Mouse (Mus musculus) kidney, postnatal 0 days (tissue): ENCODE results near the gene Wdr62. TPM values are rescaled to one million over a fixed set of nuclear protein-coding genes. Genes with fewer than 3 reads are reported as not detected.

ENCODE experiments used
- ATAC-seq: fragments of 200-750 bp; cut with Nextera tagmentation; replicated peaks from 2 replicates; pipeline ENCODE4 v1.8.0; 2017; ENCODE audit warnings: low read depth, moderate number of reproducible peaks, moderate TSS enrichment, moderate library complexity; ENCODE audit not compliant: low FRiP score
- DNase-seq: peaks from one replicate; pipeline ENCODE4 v3.0.0-alpha.2; 2016; ENCODE audit warnings: low spot score
- H3K27ac ChIP-seq: fragments of 300-500 bp; sonication (generic); 2 replicates; pipeline ENCODE4 v1.5.1; 2014; ENCODE audit warnings: mild to moderate bottlenecking
- H3K27me3 ChIP-seq: fragments of 300-500 bp; sonication (generic); 2 replicates; pipeline ENCODE4 v1.6.1; 2014; ENCODE audit warnings: low read length, mixed read lengths; ENCODE audit not compliant: insufficient read depth
- H3K36me3 ChIP-seq: fragments of 300-500 bp; sonication (generic); 2 replicates; pipeline ENCODE4 v1.6.1; 2014; ENCODE audit warnings: low read length, mixed read lengths; ENCODE audit not compliant: insufficient read depth
- H3K4me1 ChIP-seq: fragments of 300-500 bp; sonication (generic); replicated peaks from 2 replicates; pipeline ENCODE4 v1.6.1; 2014; ENCODE audit warnings: antibody characterized with exemption, low read length, mixed read lengths; ENCODE audit not compliant: insufficient read depth
- H3K4me2 ChIP-seq: fragments of 300-500 bp; sonication (generic); 2 replicates; pipeline ENCODE4 v1.6.1; 2014; ENCODE audit warnings: mild to moderate bottlenecking, low read length, moderate library complexity, mixed read lengths
- H3K4me3 ChIP-seq: fragments of 300-500 bp; sonication (generic); replicated peaks from 2 replicates; pipeline ENCODE4 v1.5.1; 2014; ENCODE audit warnings: low read depth, low read length
- H3K9ac ChIP-seq: fragments of 300-500 bp; sonication (generic); 2 replicates; pipeline ENCODE4 v1.6.1; 2014; ENCODE audit warnings: low read depth, low read length
- H3K9me3 ChIP-seq: fragments of 300-500 bp; sonication (generic); replicated peaks from 2 replicates; pipeline ENCODE4 v1.6.1; 2016; ENCODE audit warnings: low read length, inconsistent platforms, mixed read lengths
- CTCF ChIP-seq: IDR thresholded peaks from 2 replicates; pipeline ENCODE4 v1.5.1; 2016; ENCODE audit warnings: antibody characterized with exemption, low read depth, mild to moderate bottlenecking, moderate library complexity
- WGBS: fragments of 180-500 bp; shearing (Covaris S2); extraction: QIAGEN DNeasy Blood & Tissue Kit; methylation state at CpG from one replicate; pipeline ENCODE4 v1.1.7; 2014; 5-methylcytosine and 5-hydroxymethylcytosine counted together
- polyA plus RNA-seq: library from polyadenylated mRNA; unstranded; fragments of >200 nt; fragmentation: Nextera tagmentation; extraction: Ambion mirVana; gene quantifications from 2 replicates; pipeline ENCODE4 v1.2.1, GENCODE M21; 2015

The Wdr62 gene
- polyA plus RNA-seq, 1 experiment from 2014 or later: 2.7 TPM

GRCm38 (mm10) chr7:30232631-30233148 lies 47.5 kb downstream of the Wdr62 start:
- WGBS: 4% methylated on average over 24 of the region's 24 CpGs
- DNase-seq: peak; percentile 81

DNA sequence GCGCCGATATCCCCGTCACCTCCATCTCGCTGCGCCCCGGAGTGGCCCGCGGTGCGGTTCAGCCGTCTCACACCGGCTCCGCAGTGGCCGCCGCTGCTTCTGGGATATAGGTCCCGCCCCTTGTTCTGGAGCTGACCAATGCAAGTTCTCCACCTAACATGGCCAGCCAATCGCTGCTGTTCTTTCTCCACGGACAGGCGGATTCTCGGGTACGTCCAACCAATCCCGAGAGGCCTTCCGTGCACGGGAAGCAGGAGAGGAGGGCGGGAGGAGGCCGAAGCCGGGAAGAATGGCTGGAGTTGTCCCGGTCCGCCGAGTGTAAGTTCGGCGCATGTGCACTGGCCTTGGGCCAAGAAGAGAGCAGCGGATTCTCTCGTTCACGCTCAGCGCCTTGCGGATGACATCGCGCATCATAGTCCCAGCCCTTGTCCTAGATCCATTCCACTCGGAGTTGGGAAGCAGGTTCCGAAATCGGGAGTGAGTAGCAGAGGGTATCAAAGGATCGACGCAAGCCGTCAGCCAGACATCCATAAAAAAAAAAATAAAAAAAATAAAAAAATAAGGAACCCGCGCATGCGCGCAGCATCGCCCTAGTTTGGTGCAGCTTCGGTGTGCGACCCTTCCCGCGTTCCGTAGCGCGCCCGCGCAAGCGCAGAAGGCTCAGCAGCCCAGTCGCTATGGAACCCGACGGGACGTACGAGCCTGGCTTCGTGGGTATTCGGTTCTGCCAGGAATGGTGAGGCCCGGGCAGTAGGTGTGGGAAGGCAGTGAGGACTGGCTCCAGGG lies 48.4 kb downstream of the Wdr62 start, which contains the start of the genes Polr2i and Tbcb:
Gene Polr2i, plus strand, starts transcription at position 280 of the 786 bp plus-strand sequence.
Gene Tbcb, minus strand, starts transcription at position 604 of the 786 bp plus-strand sequence.
- Histone ChIP-seq H3K27me3 (no peaks in the 10 kb centered on the region), H3K9ac (peak within 1 kb of the TSS; percentile 83), H3K27ac (peak within 1 kb of the TSS; percentile 93), H3K4me2 (peak within 1 kb of the TSS; percentile 74), H3K4me3 (peak within 1 kb of the TSS; percentile 75), H3K36me3 (0 out of 2 replicates have a peak, but pooled peaks cover 6% of the 10 kb centered on the region), H3K4me1 (peaks cover 10% of the 10 kb centered on the region), H3K9me3 (no peaks in the 10 kb centered on the region)
- ATAC-seq (peak; percentile 95), DNase-seq (peak; percentile 100)
- under 1% methylated on average over 67 of the region's 67 CpGs for WGBS
- TF ChIP-seq CTCF: no peak

More at GRCm38 (mm10) chr7:30232631-30233148, 47.5 kb downstream of the Wdr62 start:
- H3K9me3 ChIP-seq: no peaks in the 10 kb centered on the region
- TF ChIP-seq CTCF: peak; percentile 70
- H3K36me3 ChIP-seq: 0 out of 2 replicates have a peak, but pooled peaks cover 4% of the 10 kb centered on the region
- ATAC-seq: peak; percentile 23
- peak overlapping the region; percentile 75 for H3K4me3 ChIP-seq
- peaks cover 10% of the 10 kb centered on the region for H3K4me1 ChIP-seq
- H3K4me2 ChIP-seq: peak overlapping the region; percentile 74
- H3K9ac ChIP-seq: peak overlapping the region; percentile 83
- peak overlapping the region; percentile 93 for H3K27ac ChIP-seq
- H3K27me3 ChIP-seq: no peaks in the 10 kb centered on the region

DNA sequence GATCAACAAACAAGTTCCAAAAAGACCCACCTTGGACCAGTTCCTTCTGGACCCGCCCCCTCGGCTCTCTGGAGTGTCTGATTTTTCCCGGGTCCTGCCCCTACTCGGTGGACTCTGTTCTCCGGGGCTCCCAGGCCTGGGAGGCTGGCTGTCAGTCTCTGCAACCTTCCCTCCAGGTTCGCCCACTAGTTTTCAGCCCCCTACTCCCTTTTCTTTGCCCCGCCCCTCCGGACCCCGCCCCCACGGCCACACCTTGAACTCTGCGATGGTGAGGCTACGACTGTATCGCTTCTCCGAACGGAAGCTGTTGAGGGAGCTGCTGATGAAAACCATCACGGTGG lies 48.9 kb downstream of the Wdr62 start:
- Histone ChIP-seq H3K4me2 (peak overlapping the region; percentile 74), H3K4me3 (peak overlapping the region; percentile 75), H3K4me1 (peaks cover 10% of the 10 kb centered on the region), H3K9me3 (no peaks in the 10 kb centered on the region), H3K36me3 (peaks cover 11% of the 10 kb centered on the region), H3K27ac (no peak overlapping the region), H3K9ac (peak overlapping the region; percentile 51), H3K27me3 (no peaks in the 10 kb centered on the region)
- TF ChIP-seq CTCF: no peak
- DNase-seq (no peak), ATAC-seq (peak; percentile 4; the same call in 1 of the 2 replicates)
- 0% methylated on average over 16 of the region's 16 CpGs for WGBS

GRCm38 (mm10) chr7:30224206-30224605 lies 56.0 kb downstream of the Wdr62 start:
- no peaks in the 10 kb centered on the region for H3K4me1 ChIP-seq
- no peak overlapping the region for H3K27ac ChIP-seq
- peaks cover 25% of the 10 kb centered on the region for H3K36me3 ChIP-seq
- WGBS: 92% methylated on average over 12 of the region's 12 CpGs
- H3K4me3 ChIP-seq: no peak overlapping the region
- no peaks in the 10 kb centered on the region for H3K27me3 ChIP-seq
- ATAC-seq: no peak
- H3K9ac ChIP-seq: no peak overlapping the region
- no peak overlapping the region for H3K4me2 ChIP-seq
- no peak for TF ChIP-seq CTCF
- H3K9me3 ChIP-seq: no peaks in the 10 kb centered on the region
- DNase-seq: no peak

DNA sequence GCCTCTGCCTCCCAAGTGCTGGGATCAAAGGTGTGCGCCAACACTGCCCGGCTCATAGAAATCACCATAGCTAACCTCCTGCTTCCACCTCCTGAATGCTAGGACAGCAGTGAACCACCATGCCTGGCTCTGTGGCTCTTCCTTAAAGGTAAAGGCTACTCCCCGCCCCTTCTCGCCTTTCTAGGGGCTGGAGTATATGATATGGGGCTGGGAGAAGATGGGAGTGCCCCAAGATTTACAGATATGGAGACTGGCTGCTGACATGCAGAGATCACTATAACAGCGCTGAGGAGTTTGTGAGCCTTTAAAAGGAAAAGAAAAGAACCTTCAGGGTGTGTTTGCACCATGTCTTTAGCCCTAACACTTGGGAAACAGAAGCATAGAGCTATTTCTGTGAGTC lies 58.0 kb downstream of the Wdr62 start:
- no peak overlapping the region for H3K9ac ChIP-seq
- no peak for TF ChIP-seq CTCF

DNA sequence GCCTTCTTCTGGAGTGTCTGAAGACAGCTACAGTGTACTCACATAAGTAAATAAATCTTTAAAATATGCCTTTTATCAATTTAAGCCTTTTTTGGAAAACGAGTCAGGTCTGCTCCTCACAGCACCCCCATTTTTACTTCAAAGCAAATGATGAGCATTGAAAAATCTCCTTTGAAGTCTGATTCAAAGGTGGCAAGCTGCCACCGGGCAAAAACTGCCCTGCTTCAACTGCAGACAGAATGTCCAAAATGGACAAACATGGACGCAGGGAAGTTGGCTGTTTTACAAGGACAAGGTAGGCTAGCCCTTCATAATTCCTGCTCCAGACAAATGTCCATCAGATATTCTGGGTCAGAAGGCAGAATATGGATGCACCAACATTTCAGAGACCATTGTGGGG lies 58.8 kb downstream of the Wdr62 start:
- 76% methylated on average over 3 of the region's 3 CpGs for WGBS
- Histone ChIP-seq H3K36me3 (peaks cover 19% of the 10 kb centered on the region), H3K4me3 (no peak overlapping the region), H3K27me3 (no peaks in the 10 kb centered on the region), H3K4me1 (no peaks in the 10 kb centered on the region), H3K4me2 (no peak overlapping the region), H3K27ac (no peak overlapping the region), H3K9me3 (no peaks in the 10 kb centered on the region), H3K9ac (no peak overlapping the region)
- TF ChIP-seq CTCF: no peak
- DNase-seq (no peak), ATAC-seq (no peak)

More for the DNA sequence above, 58.0 kb downstream of the Wdr62 start:
- H3K4me3 ChIP-seq: no peak overlapping the region
- DNase-seq (no peak), ATAC-seq (no peak)
- no peak overlapping the region for H3K27ac ChIP-seq
- no peaks in the 10 kb centered on the region for H3K27me3 ChIP-seq
- peaks cover 25% of the 10 kb centered on the region for H3K36me3 ChIP-seq
- H3K9me3 ChIP-seq: no peaks in the 10 kb centered on the region
- H3K4me1 ChIP-seq: no peaks in the 10 kb centered on the region
- no peak overlapping the region for H3K4me2 ChIP-seq
- 93% methylated on average over 5 of the region's 5 CpGs for WGBS
